Mouse (Mus musculus): ENCODE measurements around the gene Etnppl.

Etnppl gene

DNA sequence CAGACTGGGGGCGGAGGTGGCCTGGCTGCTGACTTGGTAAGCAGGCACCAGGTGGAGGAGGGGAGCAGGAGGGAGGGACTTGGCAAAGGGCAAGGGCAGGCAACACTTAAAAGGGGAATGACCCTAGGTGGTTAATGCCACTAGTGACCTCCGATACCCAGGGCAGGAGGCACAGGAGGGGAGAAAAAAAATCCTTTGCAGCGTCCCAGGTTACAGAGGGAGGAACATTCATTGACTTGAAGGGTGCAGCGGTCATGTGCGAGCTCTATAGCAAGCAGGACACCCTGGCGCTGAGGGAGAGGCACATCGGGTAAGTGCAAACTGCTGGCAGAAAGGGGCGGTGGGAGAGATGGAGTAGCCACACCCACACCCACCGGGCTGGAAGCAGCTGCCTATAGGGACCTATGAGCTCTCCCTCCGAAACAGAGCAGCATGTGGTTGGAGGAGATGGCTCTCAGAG lies at the start of gene Etnppl:
Etnppl (plus strand) TSS at position 10 of the 460 bp plus-strand sequence.
- DNase-seq (ENCODE audit: low spot score in 2 of 2): no peak

DNA sequence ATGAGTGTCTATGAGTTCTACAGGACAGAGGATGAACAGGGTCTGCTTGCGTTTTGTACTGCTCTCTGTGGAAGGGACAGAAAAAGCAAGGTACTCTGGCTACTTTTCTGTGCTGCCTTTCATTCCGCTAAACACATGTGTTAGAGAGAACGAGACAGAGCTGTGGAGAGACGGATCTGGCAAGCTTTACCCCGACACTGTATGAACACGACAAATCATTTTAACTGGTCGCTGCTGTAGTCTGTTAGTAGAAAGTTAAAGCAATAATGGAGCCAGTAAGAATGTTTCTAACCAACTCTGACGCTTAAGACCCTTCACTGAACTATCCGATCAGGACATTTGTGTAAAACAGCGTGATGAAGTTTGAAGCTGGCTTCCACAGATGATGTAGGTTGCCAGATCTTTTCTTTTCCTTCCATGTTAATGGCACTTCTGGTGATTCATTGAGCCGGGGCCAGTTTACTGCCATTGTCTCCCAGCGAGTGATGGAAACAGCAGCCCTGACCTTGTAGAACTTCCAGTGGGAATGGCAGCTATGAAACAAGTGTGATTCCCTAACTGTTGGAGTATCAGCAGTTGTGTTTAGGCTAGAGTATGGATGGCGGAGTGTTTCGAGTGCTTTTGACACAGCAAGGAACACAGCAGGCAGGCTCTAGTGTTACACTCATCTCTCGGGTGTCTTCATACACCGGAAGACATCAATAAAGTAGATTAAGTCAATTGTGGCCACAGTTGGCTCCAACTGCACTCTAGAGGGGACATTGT lies 48.7 kb upstream of the Etnppl start:
- no peak for DNase-seq (ENCODE audit: low spot score in 2 of 2)

DNA sequence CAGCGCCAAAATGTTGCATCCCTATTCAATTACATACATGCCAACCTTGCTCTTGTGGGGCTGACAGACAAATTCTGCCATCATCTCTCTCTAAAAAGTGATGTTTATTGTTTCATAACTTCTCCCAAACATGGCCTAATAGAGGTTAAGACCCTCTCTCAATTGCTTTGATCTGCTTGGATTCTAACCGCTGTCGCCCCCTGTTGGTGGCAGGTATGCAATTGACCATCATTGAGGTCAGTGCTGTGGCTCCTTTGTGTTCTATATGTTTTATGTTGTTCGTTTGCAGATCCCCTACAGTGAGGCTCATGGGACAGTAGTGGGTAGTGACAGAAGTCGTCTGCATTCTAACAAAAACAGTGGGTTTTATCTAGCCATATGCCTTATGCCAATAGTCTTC lies 44.0 kb upstream of the Etnppl start:
- no peak for DNase-seq (ENCODE audit: low spot score in 2 of 2)

DNA sequence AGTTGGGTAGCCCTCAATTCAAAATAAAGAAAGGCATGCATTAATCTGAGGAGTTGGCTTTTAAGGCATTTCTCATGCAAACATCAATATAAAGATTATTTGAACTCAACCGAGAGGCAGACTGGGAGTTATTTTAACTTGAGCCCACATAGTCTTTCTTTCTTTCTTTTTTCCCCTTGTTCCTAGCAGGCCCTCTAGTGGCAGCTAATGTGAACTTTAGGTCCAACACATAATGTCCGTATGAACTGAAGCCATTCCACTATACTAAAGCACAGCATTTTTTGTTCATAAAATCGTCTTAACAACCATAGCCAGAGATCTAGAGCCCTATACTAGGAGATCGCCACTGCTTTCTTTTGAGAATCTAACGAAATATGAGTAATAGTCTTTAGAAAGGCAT lies 42.6 kb upstream of the Etnppl start:
- peak; percentile 40 to 76 for DNase-seq (ENCODE audit: low spot score in 2 of 2)

DNA sequence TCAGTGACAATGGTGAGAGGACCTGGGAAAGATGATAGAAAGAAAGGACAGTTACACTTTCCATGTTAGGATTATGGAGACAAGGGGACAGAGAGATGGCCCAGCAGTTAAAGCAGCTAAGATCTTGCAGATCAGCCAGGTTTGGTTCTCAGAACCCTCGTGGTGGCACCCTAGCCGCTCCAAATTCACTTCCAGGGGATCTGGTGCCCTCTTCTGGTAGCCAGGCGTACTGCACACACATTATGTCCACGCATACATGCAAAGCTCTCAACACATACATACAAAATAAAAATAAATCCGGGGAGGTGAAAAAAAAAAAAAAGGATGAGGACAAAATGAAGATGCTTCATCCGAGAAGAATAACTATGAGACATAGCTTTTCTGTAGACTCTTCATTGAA lies 40.6 kb upstream of the Etnppl start:
- DNase-seq (ENCODE audit: low spot score in 2 of 2): no peak

DNA sequence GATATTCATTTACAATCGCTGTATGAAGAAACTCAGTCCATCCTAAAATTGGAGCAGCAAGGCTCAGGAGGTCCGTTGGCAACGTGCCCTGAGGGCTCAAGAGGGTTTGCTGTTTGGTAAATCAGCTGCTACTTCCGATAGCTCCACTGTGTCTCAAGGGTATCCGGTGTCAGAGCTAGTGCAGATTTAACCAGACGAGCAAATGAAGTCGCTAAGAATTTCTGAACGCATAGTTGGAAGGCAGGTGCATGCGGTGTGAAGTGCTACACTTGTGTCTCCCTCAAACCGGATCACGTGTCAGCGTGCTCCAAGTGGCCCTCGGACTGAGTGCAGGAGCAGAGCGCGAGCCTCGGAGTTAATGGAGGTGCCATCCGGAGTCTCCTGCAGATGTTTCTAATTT lies 37.7 kb upstream of the Etnppl start:
- DNase-seq (ENCODE audit: low spot score in 2 of 2): no peak

DNA sequence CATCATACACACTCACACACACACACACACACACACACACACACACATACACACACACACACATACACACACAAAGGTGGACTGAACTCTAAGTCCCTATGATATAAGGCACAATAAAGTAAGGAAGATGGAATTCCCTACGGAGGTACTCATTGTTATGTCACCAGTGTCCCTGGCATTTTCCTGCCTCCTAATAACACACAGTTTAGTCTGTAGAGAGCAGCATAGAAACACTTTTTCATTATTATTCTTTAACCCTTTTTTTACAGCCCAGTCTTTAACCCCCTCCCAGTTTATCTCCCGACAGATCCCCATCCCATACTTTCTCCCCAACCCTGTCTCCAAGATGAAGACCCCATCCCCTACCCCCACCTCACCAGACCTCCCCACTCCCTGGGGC lies 35.7 kb upstream of the Etnppl start:
- no peak for DNase-seq (ENCODE audit: low spot score in 2 of 2)

DNA sequence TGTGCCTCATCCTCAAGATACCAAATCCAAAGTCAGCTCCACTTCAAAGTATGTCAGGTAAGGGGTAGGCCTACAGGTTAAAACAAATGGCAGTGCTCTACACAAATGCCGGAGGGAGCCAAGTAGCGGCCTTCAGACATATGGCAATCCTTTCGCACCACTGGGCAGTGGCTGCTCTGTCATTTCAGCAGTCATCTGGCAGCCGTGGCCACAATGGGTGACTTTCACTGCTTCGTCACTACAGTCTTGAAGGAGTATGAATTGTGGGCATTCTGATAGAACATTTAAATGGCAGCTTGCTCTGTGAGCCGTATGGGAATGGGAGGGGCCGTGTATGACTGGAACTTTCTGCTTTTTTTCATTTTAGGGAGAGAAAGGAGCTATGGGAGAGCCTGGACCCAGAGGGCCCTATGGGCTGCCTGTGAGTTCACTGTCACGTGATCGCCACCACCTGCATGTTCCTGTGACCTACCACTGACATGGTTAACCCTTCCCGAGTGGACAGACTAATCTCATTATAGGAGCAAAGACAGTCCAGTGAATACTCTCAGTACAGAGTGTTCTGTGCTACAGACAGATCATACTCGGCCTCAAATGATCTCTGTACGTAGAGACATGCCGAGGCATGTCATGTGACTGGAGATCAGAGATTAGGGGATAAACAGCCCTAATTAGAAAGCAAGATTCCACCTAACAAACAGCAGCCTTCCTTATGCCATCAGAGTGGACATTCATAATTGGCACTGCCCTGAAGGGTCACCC lies 34.2 kb upstream of the Etnppl start:
- no peak for DNase-seq (ENCODE audit: low spot score in 2 of 2)

DNA sequence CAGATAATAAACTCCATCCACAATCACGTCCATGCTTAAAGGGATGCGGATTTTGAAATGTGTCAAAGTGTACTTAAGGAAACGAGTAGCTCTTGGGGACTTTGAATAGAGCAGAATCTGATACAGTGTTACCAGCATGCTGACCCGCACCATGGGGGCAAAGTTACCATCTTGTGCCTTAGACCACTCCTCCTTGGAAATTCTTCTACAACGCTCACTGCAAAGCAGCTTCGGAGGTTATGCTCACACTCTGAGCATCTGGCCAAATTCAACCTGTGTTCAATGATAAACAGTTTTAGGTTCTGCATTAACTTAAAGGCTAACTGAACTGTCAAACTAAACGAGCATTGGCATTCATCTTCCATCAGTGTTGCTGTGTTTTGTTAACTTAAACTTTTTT lies 33.2 kb upstream of the Etnppl start:
- DNase-seq (ENCODE audit: low spot score in 2 of 2): no peak

DNA sequence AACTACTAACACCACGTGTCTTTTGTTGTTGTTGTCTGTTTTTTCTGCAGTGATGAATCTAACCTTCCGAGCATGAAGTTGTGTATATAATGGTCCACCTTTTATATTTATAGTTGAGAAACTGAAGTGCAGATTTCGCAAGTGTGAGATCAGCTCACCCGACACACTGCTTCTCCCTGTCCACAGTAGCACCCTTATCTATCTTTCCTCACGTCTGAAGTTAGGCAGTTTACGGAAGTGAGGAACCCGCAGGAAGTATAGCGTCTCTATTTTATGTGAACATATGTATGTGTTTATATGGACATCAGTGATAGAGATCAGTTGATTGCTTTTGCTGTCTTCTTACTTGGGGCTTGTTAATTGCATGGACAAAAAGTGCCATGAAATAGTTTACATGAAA lies 22.2 kb upstream of the Etnppl start:
- DNase-seq (ENCODE audit: low spot score in 2 of 2): no peak

DNA sequence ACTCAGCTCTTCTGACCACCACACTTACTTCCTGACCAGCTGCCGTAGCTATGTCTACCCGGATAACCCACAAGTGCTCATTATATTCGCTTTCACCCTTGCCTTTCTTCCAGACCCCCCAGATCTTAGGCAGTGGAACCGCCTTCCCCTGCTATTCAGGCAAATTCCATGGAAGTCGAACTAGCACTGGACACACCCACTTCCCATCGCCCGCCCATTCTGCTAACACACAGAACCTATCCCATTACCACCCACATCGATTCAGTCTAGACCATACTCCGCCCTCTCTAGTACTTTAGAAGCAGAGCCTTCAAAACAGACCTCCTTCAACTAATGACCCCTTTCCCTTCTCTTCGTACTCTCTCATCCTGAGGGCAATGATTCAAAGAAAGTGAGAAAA lies 15.8 kb upstream of the Etnppl start:
- DNase-seq (ENCODE audit: low spot score in 2 of 2): no peak

DNA sequence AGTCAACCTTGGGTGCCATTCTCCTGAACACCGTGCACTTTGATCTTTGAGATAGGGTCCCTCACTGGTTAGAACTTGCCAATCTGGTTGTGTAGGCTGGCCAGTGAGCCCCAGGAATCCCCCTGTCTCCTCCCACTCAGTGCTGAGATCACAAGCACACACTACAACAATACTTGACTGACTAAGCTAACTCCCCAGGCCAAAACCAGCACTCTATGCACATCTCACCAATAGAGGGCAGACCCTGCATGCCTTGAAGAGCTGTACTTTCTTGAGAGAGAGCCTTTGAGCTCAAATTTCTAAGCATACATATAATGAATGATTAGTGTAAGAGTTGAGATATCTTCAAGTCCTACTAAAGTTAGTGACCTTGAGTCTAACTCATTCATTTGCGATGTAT lies 9.3 kb upstream of the Etnppl start:
- peak; percentile 19 to 24 for DNase-seq (ENCODE audit: low spot score in 2 of 2)

DNA sequence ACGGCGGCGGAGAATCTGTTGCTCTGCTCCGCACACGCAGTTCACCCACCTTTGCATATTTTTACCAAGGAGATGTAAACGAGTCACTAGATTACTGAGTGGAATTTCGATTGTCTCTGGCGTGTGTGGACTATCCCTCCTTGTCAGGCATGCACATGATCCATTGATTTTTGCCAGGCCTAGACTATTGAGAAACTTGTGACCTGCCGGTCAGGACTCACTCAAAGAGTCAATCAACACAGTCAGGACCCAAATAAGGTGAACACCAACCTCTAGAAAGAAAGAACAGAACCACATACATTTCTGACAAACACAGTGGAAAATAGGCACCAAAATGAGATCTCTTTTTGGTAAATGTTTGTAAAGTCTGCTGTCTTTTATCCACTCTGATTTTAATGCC lies 2.8 kb upstream of the Etnppl start:
- DNase-seq (ENCODE audit: low spot score in 2 of 2): no peak

DNA sequence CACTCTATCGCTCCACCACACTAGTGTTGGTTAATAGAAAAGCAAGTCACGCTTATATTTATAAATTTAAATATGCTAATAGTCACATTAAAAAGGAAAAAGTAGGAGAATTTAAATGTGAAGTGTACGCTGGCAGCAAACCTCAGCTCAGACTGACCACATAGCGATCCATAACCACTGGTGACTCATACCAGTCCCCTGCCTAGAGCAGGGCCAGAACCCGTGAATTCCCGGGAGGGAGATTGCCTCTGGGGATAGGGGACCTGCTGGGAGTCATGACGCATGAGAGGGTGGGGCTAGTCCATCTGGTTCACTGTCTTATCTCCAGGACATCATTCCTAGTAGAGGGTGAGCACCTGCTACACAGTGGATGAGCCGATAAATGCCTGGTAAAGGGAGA lies 1.6 kb upstream of the Etnppl start:
- no peak for DNase-seq (ENCODE audit: low spot score in 2 of 2)

DNA sequence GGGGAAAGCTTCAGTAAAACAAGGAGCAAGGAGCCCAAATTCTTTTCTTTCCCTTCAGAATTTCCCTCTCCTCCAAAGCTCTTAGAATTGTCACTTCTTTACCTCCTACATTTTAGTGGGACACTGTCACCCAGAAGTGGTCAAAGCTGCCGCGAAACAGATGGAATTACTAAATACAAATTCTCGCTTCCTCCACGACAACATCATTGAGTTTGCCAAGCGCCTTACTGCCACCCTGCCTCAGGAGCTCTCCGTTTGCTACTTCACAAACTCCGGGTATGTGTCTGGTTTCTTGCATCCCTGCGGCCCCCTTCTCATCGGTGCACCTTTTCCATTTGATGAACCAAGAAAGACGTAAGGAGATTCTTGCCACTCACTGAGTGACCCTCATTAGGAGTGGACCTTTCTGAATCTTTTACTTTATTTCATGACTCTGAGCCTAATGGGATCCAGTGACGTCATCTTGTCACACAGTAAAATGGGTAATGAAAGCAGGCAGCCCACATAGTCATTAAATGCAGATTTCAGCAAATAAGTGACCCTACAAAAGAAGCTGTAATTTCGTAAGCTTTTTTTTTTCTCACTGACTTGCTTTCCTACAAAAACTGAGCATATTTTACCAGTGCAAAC lies 3.4 kb downstream of the Etnppl start:
- DNase-seq (ENCODE audit: low spot score in 2 of 2): peak; percentile 35 to 40

DNA sequence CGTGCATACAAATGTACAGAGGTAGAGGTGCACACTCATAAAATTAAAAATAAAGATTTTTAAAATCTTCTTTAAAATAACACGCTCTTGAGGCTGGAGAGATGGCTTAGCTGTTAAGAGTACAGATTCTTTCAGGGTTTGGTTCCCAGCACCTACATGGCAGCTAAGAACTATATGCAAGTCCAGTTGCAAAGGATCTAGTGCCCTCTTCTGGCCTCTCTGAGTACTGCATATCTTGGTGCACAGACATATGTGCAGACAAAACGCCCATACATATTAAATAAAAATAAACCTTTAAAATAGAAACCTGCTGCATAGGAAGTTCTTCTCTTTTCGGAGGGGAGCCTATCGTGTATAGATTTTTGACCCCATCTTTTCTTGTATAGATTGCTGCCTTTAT lies 11.1 kb downstream of the Etnppl start:
- DNase-seq (ENCODE audit: low spot score in 2 of 2): no peak

DNA sequence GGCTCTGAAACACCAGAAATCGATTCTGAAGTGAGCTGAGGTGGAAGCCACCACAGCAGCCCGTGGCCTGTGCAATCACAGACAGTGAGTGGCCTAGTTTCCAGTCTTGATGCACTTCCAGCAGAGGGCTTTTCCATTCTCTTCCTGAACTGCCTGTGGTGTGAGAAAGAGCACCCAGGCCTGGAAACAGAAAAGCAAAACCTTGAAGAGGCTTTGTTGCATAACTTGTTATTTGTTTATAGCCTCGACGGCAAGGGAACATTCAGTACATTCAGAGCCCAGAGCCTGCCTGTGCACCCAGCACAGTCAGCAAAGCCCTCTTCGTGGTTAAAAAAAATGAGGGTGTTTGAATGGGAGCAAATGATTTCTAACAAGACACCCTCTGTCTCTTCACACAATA lies 16.6 kb downstream of the Etnppl start:
- peak in 1 of 2 experiments; percentile 3 for DNase-seq (ENCODE audit: low spot score in 2 of 2)

DNA sequence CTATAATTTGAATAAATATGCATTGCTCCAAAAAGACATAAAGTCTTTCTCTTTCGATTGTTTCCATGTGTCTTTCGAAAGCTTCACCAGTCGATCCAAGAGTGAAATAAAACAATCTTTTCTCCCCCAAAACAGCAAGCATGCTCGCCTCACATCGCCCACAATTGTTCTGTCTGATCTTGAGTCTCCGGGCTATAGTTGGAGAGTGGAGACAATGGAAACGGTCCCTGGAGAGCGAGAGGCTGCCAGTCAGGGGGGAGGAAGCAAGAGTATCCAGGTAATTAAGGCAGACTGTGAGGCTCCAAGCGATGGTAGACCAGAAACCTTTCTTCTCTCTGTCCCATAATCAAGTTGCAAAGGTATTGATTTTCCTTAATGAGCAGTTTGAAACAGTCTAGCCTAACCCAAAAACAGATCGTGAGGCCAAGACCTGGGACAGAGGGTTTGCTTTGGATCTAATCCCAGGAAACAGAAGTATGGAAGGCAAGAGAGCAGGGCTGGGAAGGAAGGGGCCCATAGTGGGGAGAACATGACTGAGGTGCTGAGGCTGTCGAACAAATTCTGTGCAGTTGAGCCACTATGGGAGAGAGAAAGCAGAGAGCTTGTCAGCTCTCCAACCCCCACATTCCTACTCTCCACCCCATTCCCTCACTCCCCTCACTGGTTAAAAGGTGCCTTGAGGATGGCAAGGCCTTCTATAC lies 29.0 kb downstream of the Etnppl start:
- DNase-seq (ENCODE audit: low spot score in 2 of 2): no peak

DNA sequence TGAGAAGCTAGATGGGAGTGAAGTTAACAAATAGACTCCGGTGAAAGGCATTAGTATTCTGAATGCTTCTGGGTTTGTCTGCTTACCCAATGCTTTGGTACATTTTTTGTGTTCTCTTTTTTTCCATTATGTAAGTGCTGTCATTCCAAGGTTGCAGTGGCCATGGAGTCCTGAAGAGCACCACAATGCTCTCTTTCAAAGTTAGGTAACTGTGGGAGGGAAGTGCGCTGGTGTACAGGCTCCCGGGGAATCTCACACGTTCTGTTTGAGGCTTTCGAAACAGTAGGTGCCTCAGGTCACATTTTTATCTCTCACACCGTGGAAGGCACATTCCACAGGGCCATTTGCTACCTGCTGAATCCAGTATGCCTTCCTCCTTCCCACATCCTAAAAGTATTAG lies 32.3 kb downstream of the Etnppl start:
- no peak for DNase-seq (ENCODE audit: low spot score in 2 of 2)

DNA sequence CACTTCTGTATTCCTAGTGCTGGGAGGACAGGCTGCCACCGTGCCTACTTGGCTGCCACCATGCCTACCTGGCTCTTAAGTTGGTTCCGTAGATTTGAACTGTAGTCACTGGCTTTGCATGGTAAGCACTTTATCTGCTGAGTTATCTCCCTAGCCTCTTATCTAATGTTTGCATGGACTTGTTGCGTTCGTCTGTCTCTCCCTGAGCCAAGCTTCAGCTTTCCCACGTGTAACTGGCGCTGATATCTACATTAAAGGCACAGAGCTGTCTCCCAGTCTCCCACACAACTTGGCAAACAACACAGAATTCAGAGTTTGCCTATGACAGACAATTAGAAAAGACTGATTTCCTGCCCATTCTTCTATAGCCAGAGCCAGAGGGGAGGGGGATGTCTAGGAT lies 43.4 kb downstream of the Etnppl start:
- no peak for DNase-seq (ENCODE audit: low spot score in 2 of 2)

DNA sequence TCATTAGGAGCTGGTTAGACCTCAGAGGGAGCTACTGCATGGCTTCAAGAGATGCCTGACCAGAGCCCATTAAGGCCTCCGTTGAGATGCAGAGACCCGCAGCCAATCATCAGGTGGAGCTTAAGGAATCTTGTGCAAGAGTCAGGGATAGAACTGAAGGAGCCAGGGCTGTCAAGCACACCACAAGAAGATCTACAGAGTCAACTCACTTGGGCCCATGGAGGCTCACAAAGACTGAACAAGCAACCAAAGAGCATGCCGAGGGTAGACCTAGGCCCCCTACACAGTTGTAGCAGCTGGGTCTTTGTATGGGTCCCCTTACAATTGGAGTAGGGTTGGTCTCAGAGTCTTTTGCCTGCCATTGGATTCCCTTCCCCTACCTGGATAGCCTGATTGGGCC lies 45.2 kb downstream of the Etnppl start:
- DNase-seq (ENCODE audit: low spot score in 2 of 2): no peak

DNA sequence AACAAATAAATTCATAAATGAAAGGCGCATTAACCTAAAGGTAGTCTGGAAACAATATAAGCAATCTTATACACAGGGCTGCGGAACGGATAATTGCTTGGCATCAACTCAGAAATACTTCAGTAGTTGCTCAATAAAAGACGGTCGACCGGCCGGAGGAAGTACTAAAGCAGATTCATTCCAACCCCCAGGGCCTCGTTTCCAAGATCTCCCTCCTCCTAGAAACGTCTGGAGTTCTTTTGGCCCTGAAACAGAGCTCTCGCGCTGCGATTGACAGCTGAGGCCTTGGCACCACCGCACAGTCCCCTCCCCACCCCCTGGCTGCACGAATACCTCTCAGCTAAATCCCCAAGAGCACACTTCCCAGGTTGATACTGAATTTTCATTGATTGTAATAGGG lies 54.0 kb downstream of the Etnppl start:
- no peak for DNase-seq (ENCODE audit: low spot score in 2 of 2)

All from right cerebral cortex, adult 2 months (tissue).